Mouse (Mus musculus): ENCODE results near the gene Gja5.

DNA sequence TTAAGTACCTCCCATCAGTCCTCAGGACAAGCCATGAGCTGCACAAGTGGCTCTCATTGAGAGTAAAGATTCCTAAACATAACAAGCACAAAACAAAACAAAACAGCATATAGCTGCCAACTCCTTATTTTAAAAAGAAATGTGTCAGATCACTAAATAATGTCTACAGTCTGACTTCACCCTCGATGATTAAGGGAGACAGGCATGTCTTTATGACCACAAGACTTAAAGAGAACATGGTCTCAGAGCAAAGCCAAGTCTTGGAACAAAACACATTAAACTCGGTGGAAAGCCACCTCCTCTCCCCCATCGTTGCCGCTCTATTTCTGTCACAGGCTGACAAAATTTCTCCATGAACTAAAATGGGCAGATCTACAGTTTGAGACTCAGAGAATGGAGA is 20.1 kb downstream of the Gja5 start:
- TF ChIP-seq POLR2A (IDR thresholded peaks at IDR 0.05; ENCODE audit: insufficient read depth, low read depth, low read length) (no peak), CTCF (IDR thresholded peaks at IDR 0.05) (no peak), EP300 (IDR thresholded peaks at IDR 0.05; ENCODE audit: insufficient read depth, low read depth, low read length) (no peak)

Data from heart, adult 2 months (tissue).